Mouse (Mus musculus): ENCODE measurements around the gene Mcm5.

- TF ChIP-seq CTCF (IDR thresholded peaks at IDR 0.05; ENCODE audit: low read depth) = no peak
- no peak for TF ChIP-seq EP300 (optimal IDR thresholded peaks at IDR 0.05)
These were observed 18.0 kb downstream of the Mcm5 start for GRCm38 (mm10) chr8:75127406-75127805.
